ENCODE assay signal across 9 mouse cellular contexts in the genomic region with DNA sequence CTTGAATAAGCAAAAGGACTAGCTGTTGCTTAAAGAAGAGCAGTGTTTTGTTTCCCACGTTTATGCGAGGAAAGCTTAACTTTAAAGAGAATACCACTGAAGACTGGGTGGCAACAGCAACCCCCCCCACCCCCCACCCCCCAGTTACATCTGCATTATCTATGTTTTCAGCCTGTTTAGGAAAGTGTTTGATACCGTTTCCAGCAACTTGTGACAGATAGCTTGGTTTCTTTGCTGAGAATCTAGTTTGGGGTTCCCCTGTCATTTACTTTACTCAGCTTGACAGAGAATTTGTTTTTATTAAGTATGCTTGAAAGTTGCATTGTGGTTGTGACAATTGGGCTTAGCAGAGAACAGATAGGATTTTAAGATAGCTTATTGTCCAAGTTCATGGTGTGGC. TPM values are rescaled to one million over a fixed set of nuclear protein-coding genes. Genes with fewer than 3 reads are reported as not detected.
A peak's percentile ranks its signal among the peaks of the same experiment; 100 is the strongest.
DNase-seq lines count a peak whose midpoint lies in the region; ATAC-seq and TF ChIP-seq lines count a peak whose summit lies in the region.
"Had no signal": no experiment of that assay in that cellular context is flagged by ENCODE, and none has a peak within 500 bp of the region (broad histone marks: within the 10 kb centered on the region; RNA-seq: fewer than 3 reads in every experiment).

No protein-coding gene starts in this region.

- 0 out of 2 replicates have a peak overlapping the region, but pooled peaks have one; percentile 98 for H3K27ac ChIP-seq in lung, embryonic 15.5 days
- no peak overlapping the region; the same call in 1 of the 2 replicates for H3K27ac ChIP-seq in embryonic fibroblast, embryonic 13.5 days (ENCODE audit: insufficient read depth, low read length)
- no peak overlapping the region for H3K27ac ChIP-seq in limb, embryonic 15.5 days
- no peak overlapping the region for H3K27ac ChIP-seq in stomach, embryonic 14.5 days (ENCODE audit: low read length)

- H3K9me3 ChIP-seq in lung, embryonic 15.5 days: no peaks in the 10 kb centered on the region
- no peaks in the 10 kb centered on the region for H3K9me3 ChIP-seq in limb, embryonic 15.5 days
- no peaks in the 10 kb centered on the region for H3K9me3 ChIP-seq in stomach, embryonic 14.5 days (ENCODE audit: control insufficient read depth, low read depth, low read length)

- no peak for TF ChIP-seq CTCF in embryonic fibroblast, embryonic 13.5 days (IDR thresholded peaks at IDR 0.05; ENCODE audit: borderline replicate concordance, insufficient read depth, low read length)

- no peaks in the 10 kb centered on the region for H3K27me3 ChIP-seq in lung, embryonic 15.5 days
- H3K27me3 ChIP-seq in limb, embryonic 15.5 days: no peaks in the 10 kb centered on the region
- no peaks in the 10 kb centered on the region for H3K27me3 ChIP-seq in stomach, embryonic 14.5 days (ENCODE audit: control insufficient read depth, insufficient read depth, low read length)

- no peaks in the 10 kb centered on the region for H3K36me3 ChIP-seq in lung, embryonic 15.5 days
- 0 out of 2 replicates have a peak, but pooled peaks cover 3% of the 10 kb centered on the region for H3K36me3 ChIP-seq in limb, embryonic 15.5 days
- H3K36me3 ChIP-seq in stomach, embryonic 14.5 days (ENCODE audit: control insufficient read depth, insufficient read depth, low read length): no peaks in the 10 kb centered on the region

- H3K4me2 ChIP-seq in lung, embryonic 15.5 days: peak overlapping the region; percentile 64
- peak overlapping the region; percentile 58 for H3K4me2 ChIP-seq in limb, embryonic 15.5 days
- H3K4me2 ChIP-seq in stomach, embryonic 14.5 days (replicated peaks; ENCODE audit: low read depth, low read length): peak overlapping the region; percentile 82

- no peak for ATAC-seq in lung, embryonic 15.5 days (ENCODE audit: borderline replicate concordance, extremely low read depth, low FRiP score, low TSS enrichment)
- no peak for ATAC-seq in limb, embryonic 15.5 days (ENCODE audit: insufficient number of reproducible peaks, low FRiP score, low TSS enrichment, low read depth)
- ATAC-seq in stomach, embryonic 14.5 days (ENCODE audit: insufficient number of reproducible peaks, insufficient read depth, low FRiP score, low read depth): no peak
- no peak for ATAC-seq in cerebellum, adult (ENCODE audit: insufficient number of reproducible peaks, low FRiP score, low TSS enrichment)

- no peak for DNase-seq in lung, postnatal 25 days (ENCODE audit: low spot score)
- DNase-seq in thymus, postnatal 36 days: no peak
- DNase-seq in gastrocnemius, postnatal 25 days: no peak

- H3K4me3 ChIP-seq in lung, embryonic 15.5 days: peak overlapping the region; percentile 97
- H3K4me3 ChIP-seq in embryonic fibroblast, embryonic 13.5 days (ENCODE audit: insufficient read depth, low read length): peak overlapping the region; percentile 100
- peak overlapping the region; percentile 92 for H3K4me3 ChIP-seq in limb, embryonic 15.5 days
- peak overlapping the region; percentile 98 for H3K4me3 ChIP-seq in stomach, embryonic 14.5 days (ENCODE audit: low read depth, low read length)

- 3% methylated on average over 3 of the region's 3 CpGs for WGBS in lung, embryonic 15.5 days
- 7% methylated on average over 3 of the region's 3 CpGs for WGBS in limb, embryonic 15.5 days
- WGBS in stomach, embryonic 14.5 days: 1% methylated on average over 3 of the region's 3 CpGs

- no peak for TF ChIP-seq POLR2A in embryonic fibroblast, embryonic 13.5 days (IDR thresholded peaks at IDR 0.05; ENCODE audit: low read depth, low read length)

- peaks cover 22% of the 10 kb centered on the region for H3K4me1 ChIP-seq in lung, embryonic 15.5 days
- no peaks in the 10 kb centered on the region for H3K4me1 ChIP-seq in embryonic fibroblast, embryonic 13.5 days (ENCODE audit: control insufficient read depth, insufficient read depth, low read length)
- peaks cover 18% of the 10 kb centered on the region for H3K4me1 ChIP-seq in limb, embryonic 15.5 days
- H3K4me1 ChIP-seq in stomach, embryonic 14.5 days (ENCODE audit: control insufficient read depth, insufficient read depth, low read length): peaks cover 14% of the 10 kb centered on the region

- H3K9ac ChIP-seq in lung, embryonic 15.5 days: peak overlapping the region; percentile 98
- peak overlapping the region; percentile 96 for H3K9ac ChIP-seq in limb, embryonic 15.5 days
- peak overlapping the region; percentile 97 for H3K9ac ChIP-seq in stomach, embryonic 14.5 days (replicated peaks; ENCODE audit: low read depth, low read length)

RNA-seq across cellular contexts. Expression of gene Prpf4b, which starts 1.4 kb away (rescaled TPM):
- 61.7 and 66.1 TPM in 2 replicates for polyA plus RNA-seq in lung, embryonic 15.5 days (2015; fragmentation: Nextera tagmentation; extraction: Ambion mirVana)
- polyA plus RNA-seq in embryonic fibroblast, embryonic 13.5 days (2011; ENCODE audit: insufficient read length, low read depth, missing spikeins): 91.7 and 98.5 TPM in 2 replicates
- polyA plus RNA-seq in limb, embryonic 15.5 days (2015; fragmentation: Nextera tagmentation; extraction: Ambion mirVana): 68.7 and 73.2 TPM in 2 replicates
- polyA plus RNA-seq in stomach, embryonic 14.5 days (2014; fragmentation: Nextera tagmentation; extraction: Ambion mirVana): 100 and 107 TPM in 2 replicates
- 10 to 100 TPM; 26.9 to 27.3 TPM for total RNA-seq in gastrocnemius, postnatal 25 days (2021)

RNA-seq across cellular contexts. Expression of gene Fam217a, which starts 47.6 kb away (rescaled TPM):
- 1.3 and 1.5 TPM in 2 replicates for polyA plus RNA-seq in lung, embryonic 15.5 days (2015; fragmentation: Nextera tagmentation; extraction: Ambion mirVana)
- polyA plus RNA-seq in embryonic fibroblast, embryonic 13.5 days (2011; ENCODE audit: insufficient read length, low read depth, missing spikeins): not detected in 2 replicates
- polyA plus RNA-seq in limb, embryonic 15.5 days (2015; fragmentation: Nextera tagmentation; extraction: Ambion mirVana): 0.40 and 0.77 TPM in 2 replicates
- polyA plus RNA-seq in stomach, embryonic 14.5 days (2014; fragmentation: Nextera tagmentation; extraction: Ambion mirVana): 0.93 and 1.8 TPM in 2 replicates
- not detected for total RNA-seq in gastrocnemius, postnatal 25 days (2021)
- polyA plus RNA-seq: small intestine, adult 2 months had no signal

RNA-seq across cellular contexts. Expression of gene 4933417A18Rik, which starts 47.7 kb away (rescaled TPM):
- polyA plus RNA-seq in lung, embryonic 15.5 days (2015; fragmentation: Nextera tagmentation; extraction: Ambion mirVana): not detected in 2 replicates
- not detected in 2 replicates for polyA plus RNA-seq in embryonic fibroblast, embryonic 13.5 days (2011; ENCODE audit: insufficient read length, low read depth, missing spikeins)
- polyA plus RNA-seq in limb, embryonic 15.5 days (2015; fragmentation: Nextera tagmentation; extraction: Ambion mirVana): not detected in 2 replicates
- polyA plus RNA-seq in stomach, embryonic 14.5 days (2014; fragmentation: Nextera tagmentation; extraction: Ambion mirVana): not detected in 2 replicates
- not detected for total RNA-seq in gastrocnemius, postnatal 25 days (2021)
- polyA plus RNA-seq: small intestine, adult 2 months had no signal
